Mouse (Mus musculus): ENCODE measurements around the gene Neurl1a.

The Neurl1a gene

GRCm38 (mm10) chr19:47167617-47168214 lies 10.9 kb upstream of the Neurl1a start:
- CTCF ChIA-PET: interaction anchor here (0.6 to 2.4 kb wide), 5 partner anchors 18 to 123 kb away, joined by 3 to 14 read pairs (median 4); no protein-coding TSS in a partner anchor

GRCm38 (mm10) chr19:47168223-47168622 lies 10.4 kb upstream of the Neurl1a start:
- CTCF ChIA-PET: interaction anchor here (0.5 to 2.4 kb wide), 6 partner anchors 18 to 77 kb away, joined by 3 to 11 read pairs (median 4); no protein-coding TSS in a partner anchor

- CTCF ChIA-PET: interaction anchor here (0.5 to 2.4 kb wide), 4 partner anchors 20 to 48 kb away, joined by 3 to 11 read pairs (median 7); no protein-coding TSS in a partner anchor
Observed at GRCm38 (mm10) chr19:47168793-47169412, 9.7 kb upstream of the Neurl1a start.

GRCm38 (mm10) chr19:47174515-47174914 lies 4.1 kb upstream of the Neurl1a start:
- CTCF ChIA-PET: interaction anchor here (0.7 kb wide), 1 partner anchor 9 kb away, joined by 7 read pairs; no protein-coding TSS in a partner anchor

- CTCF ChIA-PET: interaction anchor here (0.6 kb wide), 1 partner anchor 730 kb away, joined by 3 read pairs; no protein-coding TSS in a partner anchor
Observed at GRCm38 (mm10) chr19:47175472-47175871, 3.1 kb upstream of the Neurl1a start.

- CTCF ChIA-PET: no interaction called here
Observed at GRCm38 (mm10) chr19:47176916-47177505, 1.6 kb upstream of the Neurl1a start.

- CTCF ChIA-PET: interaction anchor here (0.8 kb wide), 1 partner anchor 421 kb away, joined by 3 read pairs; no protein-coding TSS in a partner anchor
Observed at GRCm38 (mm10) chr19:47178001-47178400, 619 bp upstream of the Neurl1a start.

GRCm38 (mm10) chr19:47179272-47179809 lies 721 bp downstream of the Neurl1a start:
- CTCF ChIA-PET: no interaction called here

- CTCF ChIA-PET: no interaction called here
Observed at GRCm38 (mm10) chr19:47180011-47180410, 1.4 kb downstream of the Neurl1a start.

GRCm38 (mm10) chr19:47184221-47184620 lies 5.6 kb downstream of the Neurl1a start:
- CTCF ChIA-PET: no interaction called here

- CTCF ChIA-PET: no interaction called here
Observed at GRCm38 (mm10) chr19:47184736-47185135, 6.1 kb downstream of the Neurl1a start.

GRCm38 (mm10) chr19:47186514-47187275 lies 8.1 kb downstream of the Neurl1a start:
- CTCF ChIA-PET: no interaction called here

GRCm38 (mm10) chr19:47188515-47189128 lies 10.0 kb downstream of the Neurl1a start:
- CTCF ChIA-PET: interaction anchor here (0.6 kb wide), 1 partner anchor 120 kb away, joined by 8 read pairs; no protein-coding TSS in a partner anchor

- CTCF ChIA-PET: no interaction called here
Observed at GRCm38 (mm10) chr19:47192158-47192557, 13.5 kb downstream of the Neurl1a start.

GRCm38 (mm10) chr19:47198671-47199350 lies 20.2 kb downstream of the Neurl1a start:
- CTCF ChIA-PET: interaction anchor here (0.7 kb wide), 1 partner anchor 1444 kb away, joined by 3 read pairs; no protein-coding TSS in a partner anchor

- CTCF ChIA-PET: no interaction called here
Observed at GRCm38 (mm10) chr19:47201972-47202371, 23.4 kb downstream of the Neurl1a start.

GRCm38 (mm10) chr19:47202429-47202828 lies 23.8 kb downstream of the Neurl1a start:
- CTCF ChIA-PET: no interaction called here

- CTCF ChIA-PET: no interaction called here
Observed at GRCm38 (mm10) chr19:47203042-47203441, 24.4 kb downstream of the Neurl1a start.

- CTCF ChIA-PET: no interaction called here
Observed at GRCm38 (mm10) chr19:47204653-47205052, 26.0 kb downstream of the Neurl1a start.

GRCm38 (mm10) chr19:47206126-47206525 lies 27.5 kb downstream of the Neurl1a start:
- CTCF ChIA-PET: no interaction called here

GRCm38 (mm10) chr19:47210432-47210831 lies 31.8 kb downstream of the Neurl1a start:
- CTCF ChIA-PET: no interaction called here
